Mouse (Mus musculus) MEL (cell line): ENCODE results near the gene Zscan5b.

Experiments used
- CTCF ChIP-seq, 3 experiments: IDR thresholded peaks in 2 of 3; conservative IDR thresholded peaks in 1 of 3; 2 replicates each; pipeline ENCODE4 v1.5.1; 2011 to 2012; ENCODE audit warnings: low read length in 3 of 3, low read depth in 2 of 3, mild to moderate bottlenecking in 2 of 3, improper control_type of control experiment in 1 of 3, inconsistent platforms in 1 of 3, mixed read lengths in 1 of 3, moderate library complexity in 1 of 3; ENCODE audit not compliant: control insufficient read depth in 1 of 3, insufficient read depth in 1 of 3, poor library complexity in 1 of 3, severe bottlenecking in 1 of 3
- E2F4 ChIP-seq: IDR thresholded peaks from 2 replicates; pipeline ENCODE4 v1.6.1; 2011; ENCODE audit warnings: low read depth, low read length, improper control_type of control experiment, borderline replicate concordance
- EP300 ChIP-seq, 2 experiments: IDR thresholded peaks; 2 replicates each; pipeline ENCODE4 v1.6.1; 2011; ENCODE audit warnings: improper control_type of control experiment in 2 of 2, low read length in 2 of 2, low read depth in 1 of 2, mild to moderate bottlenecking in 1 of 2
- GABPA ChIP-seq: IDR thresholded peaks from 2 replicates; pipeline ENCODE4 v1.6.1; 2012; ENCODE audit warnings: low read depth, mild to moderate bottlenecking, inconsistent platforms, low read length, improper control_type of control experiment, moderate library complexity
- MXI1 ChIP-seq: IDR thresholded peaks from 2 replicates; pipeline ENCODE4 v1.6.1; 2011; ENCODE audit warnings: mild to moderate bottlenecking, low read depth, low read length, improper control_type of control experiment
- MYC ChIP-seq: IDR thresholded peaks from 2 replicates; pipeline ENCODE4 v1.6.1; 2011; ENCODE audit warnings: low read depth, mild to moderate bottlenecking, low read length, improper control_type of control experiment, moderate library complexity
- POLR2A ChIP-seq, 2 experiments: IDR thresholded peaks; 2 replicates each; pipeline ENCODE4 v1.6.1; 2011 to 2012; ENCODE audit warnings: low read length in 2 of 2, mild to moderate bottlenecking in 2 of 2, control low read depth in 1 of 2, improper control_type of control experiment in 1 of 2, low read depth in 1 of 2, moderate library complexity in 1 of 2; ENCODE audit not compliant: control insufficient read depth in 1 of 2, insufficient read depth in 1 of 2, poor library complexity in 1 of 2
- POLR2AphosphoS2 ChIP-seq: IDR thresholded peaks from 2 replicates; pipeline ENCODE4 v1.6.1; 2011; ENCODE audit warnings: low read length, improper control_type of control experiment
- RCOR1 ChIP-seq: IDR thresholded peaks from 2 replicates; pipeline ENCODE4 v1.6.1; 2012; ENCODE audit warnings: low read depth, mild to moderate bottlenecking, inconsistent platforms, low read length, improper control_type of control experiment
- TBP ChIP-seq: IDR thresholded peaks from 2 replicates; pipeline ENCODE4 v1.8.0; 2011; ENCODE audit warnings: low read depth, low read length, improper control_type of control experiment
- ZMIZ1 ChIP-seq: IDR thresholded peaks from 2 replicates; pipeline ENCODE4 v1.6.1; 2012; ENCODE audit warnings: low read depth, mild to moderate bottlenecking, inconsistent platforms, low read length, improper control_type of control experiment, moderate library complexity

GRCm38 (mm10) chr7:6282749-6283148, 60.7 kb downstream of the Zscan5b start:
- TF ChIP-seq POLR2AphosphoS2 (no peak), TBP (no peak), CTCF (IDR thresholded peaks at IDR 0.05 in 2 of 3, conservative IDR thresholded peaks at IDR 0.05 in 1 of 3; ENCODE audit: control insufficient read depth in 1 of 3, insufficient read depth in 1 of 3, low read depth in 2 of 3, low read length in 3 of 3, poor library complexity in 1 of 3, severe bottlenecking in 1 of 3) (peak; percentile 47 to 73 (median 66)), MXI1 (peak; percentile 52; the same call in 1 of the 2 replicates), E2F4 (no peak), MYC (no peak), EP300 (IDR thresholded peaks at IDR 0.05; ENCODE audit: low read depth in 1 of 2, low read length in 2 of 2) (0 out of 4 replicates have a peak, but pooled peaks of 1 of the 2 experiments have one; percentile 8), POLR2A (IDR thresholded peaks at IDR 0.05; ENCODE audit: control insufficient read depth in 1 of 2, insufficient read depth in 1 of 2, low read depth in 1 of 2, low read length in 2 of 2, poor library complexity in 1 of 2) (no peak), ZMIZ1 (no peak), GABPA (no peak), RCOR1 (no peak)
